Mouse (Mus musculus): ENCODE measurements at regions not wholly inside any gene's neighbourhood (a gene's known extent, or its start where the extent isn't known, plus 50 kb on each side); places are given as distances from the start of the nearest gene placed in this dataset.

- DNase-seq, result no peak
Measured at GRCm38 (mm10) chr14:39869218-39869617, 396.3 kb upstream of the Nrg3 start.

GRCm38 (mm10) chr14:39867163-39867562, 394.3 kb upstream of the Nrg3 start:
- no peak for DNase-seq

- DNase-seq, result no peak
Measured at GRCm38 (mm10) chr14:39860141-39860540, 387.3 kb upstream of the Nrg3 start.

- DNase-seq, result peak; percentile 11
Measured at GRCm38 (mm10) chr14:39859294-39859693, 386.4 kb upstream of the Nrg3 start.

- no peak for DNase-seq
Measured at GRCm38 (mm10) chr14:39853001-39853400, 380.1 kb upstream of the Nrg3 start.

- no peak for DNase-seq
Measured at GRCm38 (mm10) chr14:39852526-39852925, 379.6 kb upstream of the Nrg3 start.
